Mouse (Mus musculus) lung, postnatal 0 days (tissue): Measurements from ENCODE around the gene Rpp25l.

ENCODE experiments used
- CTCF ChIP-seq: IDR thresholded peaks from 2 replicates; pipeline ENCODE4 v1.5.1; 2016; ENCODE audit warnings: antibody characterized with exemption, mild to moderate bottlenecking
- EP300 ChIP-seq: IDR thresholded peaks from 2 replicates; pipeline ENCODE4 v1.6.1; 2016; ENCODE audit warnings: antibody characterized with exemption, mild to moderate bottlenecking, control low read depth

GRCm38 (mm10) chr4:41731052-41731765, 17.9 kb upstream of the Rpp25l start, which contains the start of gene Arid3c:
- no peak for TF ChIP-seq CTCF
- TF ChIP-seq EP300 = no peak
